ENCODE assay signal across 8 mouse cellular contexts in genomic region chr17:46651755-46652547, GRCm38 (mm10). TPM values are rescaled to one million over a fixed set of nuclear protein-coding genes. Genes with fewer than 3 reads are reported as not detected.
A peak's percentile ranks its signal among the peaks of the same experiment; 100 is the strongest.
DNase-seq lines count a peak whose midpoint lies in the region; ATAC-seq and TF ChIP-seq lines count a peak whose summit lies in the region.

No protein-coding gene starts in this region.

- no peak for ATAC-seq in forebrain, postnatal 0 days
- ATAC-seq in liver, embryonic 16.5 days (ENCODE audit: low read depth) = no peak

- peaks cover 54% of the 10 kb centered on the region for H3K4me1 ChIP-seq in heart, embryonic 10.5 days
- no peaks in the 10 kb centered on the region for H3K4me1 ChIP-seq in ES-Bruce4 (ENCODE audit: control insufficient read depth, insufficient read depth, low read length)
- peaks cover 20% of the 10 kb centered on the region for H3K4me1 ChIP-seq in forebrain, postnatal 0 days (ENCODE audit: insufficient read depth)
- peaks cover 28% of the 10 kb centered on the region for H3K4me1 ChIP-seq in liver, embryonic 16.5 days (ENCODE audit: control insufficient read depth, low read depth, low read length)

- WGBS in heart, embryonic 10.5 days = 64% methylated on average over 20 of the region's 20 CpGs
- 71% methylated on average over 20 of the region's 20 CpGs for WGBS in forebrain, postnatal 0 days
- WGBS in liver, embryonic 16.5 days (ENCODE audit: insufficient replicate concordance) = 65% methylated on average over 20 of the region's 20 CpGs

- peak overlapping the region; percentile 88 for H3K4me2 ChIP-seq in forebrain, postnatal 0 days (ENCODE audit: low read depth)
- H3K4me2 ChIP-seq in liver, embryonic 16.5 days (ENCODE audit: low read depth, low read length) = peak overlapping the region; percentile 87; the same call in 1 of the 2 replicates

- no peak for TF ChIP-seq POLR2A in ES-Bruce4 (IDR thresholded peaks at IDR 0.05; ENCODE audit: insufficient read depth, low read length)

- intact Hi-C loops in heart, postnatal 25 days (cut with DNase I) = no loop called here

- H3K27ac ChIP-seq in heart, embryonic 10.5 days = peak overlapping the region; percentile 98
- H3K27ac ChIP-seq in ES-Bruce4 (ENCODE audit: insufficient read depth, low read length) = no peak overlapping the region
- no peak overlapping the region for H3K27ac ChIP-seq in forebrain, postnatal 0 days (ENCODE audit: low read depth, low read length)
- no peak overlapping the region for H3K27ac ChIP-seq in liver, embryonic 16.5 days (ENCODE audit: low read length)

- peak overlapping the region; percentile 77 for H3K4me3 ChIP-seq in heart, embryonic 10.5 days
- H3K4me3 ChIP-seq in ES-Bruce4 (ENCODE audit: low read depth, low read length) = peak overlapping the region; percentile 79
- H3K4me3 ChIP-seq in forebrain, postnatal 0 days (ENCODE audit: low read depth, low read length) = no peak overlapping the region; the same call in 1 of the 2 replicates
- peak overlapping the region; percentile 71 for H3K4me3 ChIP-seq in liver, embryonic 16.5 days (ENCODE audit: low read depth, low read length)

- H3K9ac ChIP-seq in ES-Bruce4 (ENCODE audit: low read depth, poor library complexity, severe bottlenecking) = peak overlapping the region; percentile 69
- H3K9ac ChIP-seq in forebrain, postnatal 0 days = 0 out of 2 replicates have a peak overlapping the region, but pooled peaks have one; percentile 95
- peak overlapping the region; percentile 77; the same call in 1 of the 2 replicates for H3K9ac ChIP-seq in liver, embryonic 16.5 days (ENCODE audit: low read depth, low read length)

- H3K9me3 ChIP-seq in heart, embryonic 10.5 days = no peaks in the 10 kb centered on the region
- H3K9me3 ChIP-seq in ES-Bruce4 (replicated peaks; ENCODE audit: control insufficient read depth, insufficient read depth, low read length, poor library complexity, severe bottlenecking) = no peaks in the 10 kb centered on the region
- H3K9me3 ChIP-seq in forebrain, postnatal 0 days (ENCODE audit: low read length) = no peaks in the 10 kb centered on the region
- no peaks in the 10 kb centered on the region for H3K9me3 ChIP-seq in liver, embryonic 16.5 days (replicated peaks; ENCODE audit: control insufficient read depth, low read length)

- DNase-seq in heart, embryonic 10.5 days (ENCODE audit: low spot score) = no peak
- no peak for DNase-seq in heart, postnatal 25 days (ENCODE audit: low spot score)
- DNase-seq in forebrain, postnatal 0 days = no peak
- no peak for DNase-seq in spleen, postnatal 10 days (ENCODE audit: low spot score in 2 of 2)
- DNase-seq in testis, postnatal 14 days (ENCODE audit: low spot score) = no peak
- no peak for DNase-seq in adrenal gland, adult 18-20 months (ENCODE audit: low spot score in 2 of 2)

- peaks cover 68% of the 10 kb centered on the region for H3K36me3 ChIP-seq in heart, embryonic 10.5 days
- peaks cover 6% of the 10 kb centered on the region; the same call in 1 of the 2 replicates for H3K36me3 ChIP-seq in ES-Bruce4 (ENCODE audit: control insufficient read depth, insufficient read depth, low read length, poor library complexity, severe bottlenecking)
- H3K36me3 ChIP-seq in forebrain, postnatal 0 days (ENCODE audit: insufficient read depth) = peaks cover 35% of the 10 kb centered on the region
- peaks cover 9% of the 10 kb centered on the region for H3K36me3 ChIP-seq in liver, embryonic 16.5 days (ENCODE audit: control insufficient read depth, insufficient read depth)

- no peak for TF ChIP-seq EP300 in ES-Bruce4 (IDR thresholded peaks at IDR 0.05; ENCODE audit: insufficient read depth, low read depth, low read length)

- TF ChIP-seq CTCF in ES-Bruce4 (IDR thresholded peaks at IDR 0.05; ENCODE audit: low read depth, low read length) = no peak
- no peak for TF ChIP-seq CTCF in forebrain, postnatal 0 days (IDR thresholded peaks at IDR 0.05; ENCODE audit: low read depth)

- no peaks in the 10 kb centered on the region for H3K27me3 ChIP-seq in heart, embryonic 10.5 days (ENCODE audit: insufficient read depth, poor library complexity, severe bottlenecking)
- no peaks in the 10 kb centered on the region for H3K27me3 ChIP-seq in ES-Bruce4 (ENCODE audit: control insufficient read depth, insufficient read depth, low read length, poor library complexity, severe bottlenecking)
- H3K27me3 ChIP-seq in forebrain, postnatal 0 days (ENCODE audit: insufficient read depth, low read length) = no peaks in the 10 kb centered on the region
- H3K27me3 ChIP-seq in liver, embryonic 16.5 days (ENCODE audit: control insufficient read depth, insufficient read depth, low read depth, low read length) = no peaks in the 10 kb centered on the region

RNA-seq across cellular contexts. Expression of gene Cul7, which starts 1.8 kb away (rescaled TPM):
- polyA plus RNA-seq in heart, embryonic 10.5 days (2016; fragmentation: Nextera tagmentation; extraction: Ambion mirVana) = 44.8 and 51.3 TPM in 2 replicates
- total RNA-seq in heart, postnatal 25 days (2021) = 10 to 100 TPM; 21.3 to 23.0 TPM
- 67.1 and 74.8 TPM in 2 replicates for polyA plus RNA-seq in ES-Bruce4 (2011; ENCODE audit: insufficient read depth, insufficient read length, low read depth, missing spikeins)
- total RNA-seq in forebrain, postnatal 0 days (2014; rRNA removed) = 77.0 and 89.9 TPM in 2 replicates
- polyA plus RNA-seq in forebrain, postnatal 0 days (2015; fragmentation: Nextera tagmentation; extraction: Ambion mirVana) = 20.6 and 24.0 TPM in 2 replicates
- 10.7 and 11.6 TPM in 2 replicates for polyA plus RNA-seq in liver, embryonic 16.5 days (2015; fragmentation: Nextera tagmentation; extraction: Ambion mirVana)
- 10 to 100 TPM; 32.1 to 36.3 TPM for total RNA-seq in adrenal gland, adult 18-20 months (2021)

RNA-seq across cellular contexts. Expression of gene Mrpl2, which starts 5.9 kb away (rescaled TPM):
- polyA plus RNA-seq in heart, embryonic 10.5 days (2016; fragmentation: Nextera tagmentation; extraction: Ambion mirVana) = 131 and 151 TPM in 2 replicates
- total RNA-seq in heart, postnatal 25 days (2021) = 100 to 1,000 TPM; 125 to 132 TPM
- 65.8 and 70.9 TPM in 2 replicates for polyA plus RNA-seq in ES-Bruce4 (2011; ENCODE audit: insufficient read depth, insufficient read length, low read depth, missing spikeins)
- 51.4 and 62.9 TPM in 2 replicates for total RNA-seq in forebrain, postnatal 0 days (2014; rRNA removed)
- polyA plus RNA-seq in forebrain, postnatal 0 days (2015; fragmentation: Nextera tagmentation; extraction: Ambion mirVana) = 96.2 and 111 TPM in 2 replicates
- 58.1 and 67.0 TPM in 2 replicates for polyA plus RNA-seq in liver, embryonic 16.5 days (2015; fragmentation: Nextera tagmentation; extraction: Ambion mirVana)
- total RNA-seq in adrenal gland, adult 18-20 months (2021) = 10 to 100 TPM; 97.8 to 99.8 TPM

RNA-seq across cellular contexts. Expression of gene Klc4, which starts 6.1 kb away (rescaled TPM):
- 21.1 and 22.5 TPM in 2 replicates for polyA plus RNA-seq in heart, embryonic 10.5 days (2016; fragmentation: Nextera tagmentation; extraction: Ambion mirVana)
- 10 to 100 TPM; 26.3 to 27.1 TPM for total RNA-seq in heart, postnatal 25 days (2021)
- 10.1 TPM in 2 replicates for polyA plus RNA-seq in ES-Bruce4 (2011; ENCODE audit: insufficient read depth, insufficient read length, low read depth, missing spikeins)
- 31.2 and 32.7 TPM in 2 replicates for total RNA-seq in forebrain, postnatal 0 days (2014; rRNA removed)
- polyA plus RNA-seq in forebrain, postnatal 0 days (2015; fragmentation: Nextera tagmentation; extraction: Ambion mirVana) = 20.3 and 21.3 TPM in 2 replicates
- 10.0 and 12.2 TPM in 2 replicates for polyA plus RNA-seq in liver, embryonic 16.5 days (2015; fragmentation: Nextera tagmentation; extraction: Ambion mirVana)
- total RNA-seq in adrenal gland, adult 18-20 months (2021) = 10 to 100 TPM; 35.8 to 47.6 TPM

RNA-seq across cellular contexts. Expression of gene Rrp36, which starts 22.2 kb away (rescaled TPM):
- polyA plus RNA-seq in heart, embryonic 10.5 days (2016; fragmentation: Nextera tagmentation; extraction: Ambion mirVana) = 46.3 and 61.0 TPM in 2 replicates
- 10 to 100 TPM in 1 of 2 experiments, 1 to 10 TPM in 1; 9.9 to 10.8 TPM for total RNA-seq in heart, postnatal 25 days (2021)
- 48.5 and 60.2 TPM in 2 replicates for polyA plus RNA-seq in ES-Bruce4 (2011; ENCODE audit: insufficient read depth, insufficient read length, low read depth, missing spikeins)
- 29.7 and 31.1 TPM in 2 replicates for total RNA-seq in forebrain, postnatal 0 days (2014; rRNA removed)
- 39.4 and 52.1 TPM in 2 replicates for polyA plus RNA-seq in forebrain, postnatal 0 days (2015; fragmentation: Nextera tagmentation; extraction: Ambion mirVana)
- 17.4 and 18.9 TPM in 2 replicates for polyA plus RNA-seq in liver, embryonic 16.5 days (2015; fragmentation: Nextera tagmentation; extraction: Ambion mirVana)
- 10 to 100 TPM; 25.9 to 29.8 TPM for total RNA-seq in adrenal gland, adult 18-20 months (2021)

RNA-seq across cellular contexts. Expression of gene Ptk7, which starts 22.6 kb away (rescaled TPM):
- 65.4 and 67.7 TPM in 2 replicates for polyA plus RNA-seq in heart, embryonic 10.5 days (2016; fragmentation: Nextera tagmentation; extraction: Ambion mirVana)
- total RNA-seq in heart, postnatal 25 days (2021) = 1 to 10 TPM; 3.3 to 4.1 TPM
- 110 and 113 TPM in 2 replicates for polyA plus RNA-seq in ES-Bruce4 (2011; ENCODE audit: insufficient read depth, insufficient read length, low read depth, missing spikeins)
- total RNA-seq in forebrain, postnatal 0 days (2014; rRNA removed) = 42.4 and 56.6 TPM in 2 replicates
- polyA plus RNA-seq in forebrain, postnatal 0 days (2015; fragmentation: Nextera tagmentation; extraction: Ambion mirVana) = 18.9 and 19.7 TPM in 2 replicates
- polyA plus RNA-seq in liver, embryonic 16.5 days (2015; fragmentation: Nextera tagmentation; extraction: Ambion mirVana) = 8.4 and 9.4 TPM in 2 replicates
- total RNA-seq in adrenal gland, adult 18-20 months (2021) = 1 to 10 TPM; 2.7 to 5.8 TPM
